Mouse (Mus musculus) heart, postnatal 0 days (tissue): ENCODE results near the gene Zbtb12.

Experiments
- CTCF ChIP-seq: IDR thresholded peaks from 2 replicates; pipeline ENCODE4 v1.5.1; 2016; ENCODE audit warnings: antibody characterized with exemption, control low read depth, low read depth
- EP300 ChIP-seq: IDR thresholded peaks from 2 replicates; pipeline ENCODE4 v1.6.1; 2016; ENCODE audit warnings: antibody characterized with exemption, low read depth

DNA sequence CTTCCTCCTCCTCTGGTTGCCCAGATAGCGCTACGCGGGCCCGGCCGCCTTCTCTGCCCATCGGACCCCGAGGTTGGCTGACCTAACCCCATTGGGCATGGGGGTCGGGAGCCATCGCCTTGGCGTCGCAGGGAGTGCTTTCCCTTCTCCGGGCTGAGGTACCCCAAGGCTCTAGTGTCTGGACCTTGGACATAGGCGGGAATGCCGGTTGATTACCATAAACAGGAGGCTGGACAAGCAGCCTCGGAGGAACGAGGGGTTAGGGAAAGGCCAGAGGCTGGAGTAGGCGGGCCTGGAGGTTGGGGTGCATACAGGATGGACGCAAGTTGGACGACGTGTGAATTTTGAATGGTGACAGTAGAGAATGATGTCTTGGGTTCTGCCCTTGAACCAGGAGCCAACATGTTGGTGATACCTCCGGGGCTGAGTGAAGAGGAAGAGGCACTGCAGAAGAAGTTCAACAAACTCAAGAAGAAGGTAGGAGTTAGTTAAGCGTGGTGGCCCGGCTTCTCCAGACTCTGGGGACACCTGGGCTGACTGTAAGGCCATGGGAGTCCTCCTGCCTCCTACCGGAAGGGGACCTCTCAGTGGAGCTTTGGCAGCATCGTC lies 28.7 kb upstream of the Zbtb12 start:
- TF ChIP-seq CTCF, result no peak
- TF ChIP-seq EP300, result no peak
